Mouse (Mus musculus) frontal cortex, postnatal 25 days (tissue): ENCODE measurements at regions not wholly inside any gene's neighbourhood (a gene's known extent, or its start where the extent isn't known, plus 50 kb on each side); places are given as distances from the start of the nearest gene placed in this dataset.

Experiments used
- DNase-seq, 2 experiments: peaks; one replicate each; pipeline ENCODE4 v3.0.0; 2022; ENCODE audit warnings: low spot score in 2 of 2

DNA sequence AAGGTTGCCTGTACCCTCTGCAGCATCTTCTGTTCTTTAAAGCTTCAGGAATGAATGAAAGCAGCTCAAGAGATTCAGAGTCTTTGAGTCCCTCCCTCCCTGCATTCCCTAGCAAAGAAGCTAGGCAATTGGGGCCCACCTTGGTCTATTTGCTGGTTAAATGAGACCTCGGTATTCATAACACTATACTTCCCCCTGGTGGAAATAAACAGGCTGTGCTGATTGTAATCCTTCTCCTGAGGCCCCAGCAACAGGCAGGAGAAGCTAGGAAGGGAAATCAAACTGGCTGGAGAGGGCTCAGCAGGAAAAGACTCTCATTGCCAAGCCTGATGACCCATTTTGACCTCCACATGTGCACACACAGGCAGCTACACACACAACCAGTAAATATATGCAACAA, 137.1 kb downstream of the Sh3bp4 start:
- no peak for DNase-seq

DNA sequence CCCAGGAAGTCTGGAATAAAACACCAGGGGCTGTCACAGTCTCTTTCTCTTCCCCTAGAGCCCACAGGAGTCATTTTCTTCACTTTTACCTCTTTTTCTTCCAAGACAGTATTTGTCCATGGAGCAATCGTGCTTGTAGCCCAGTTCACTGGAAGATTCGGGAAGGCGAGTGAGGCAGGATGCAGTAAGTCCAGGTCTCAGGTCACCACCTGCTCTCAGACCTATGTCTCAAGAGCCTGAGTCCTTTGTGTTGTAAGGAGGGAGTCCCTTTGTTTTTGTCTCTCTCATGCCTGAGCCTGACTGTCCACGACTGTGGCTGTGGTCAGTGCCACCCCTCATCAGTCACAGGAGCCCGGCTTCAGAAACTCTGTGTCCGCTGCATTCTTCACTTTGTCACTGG, 140.9 kb downstream of the Sh3bp4 start:
- DNase-seq: no peak

DNA sequence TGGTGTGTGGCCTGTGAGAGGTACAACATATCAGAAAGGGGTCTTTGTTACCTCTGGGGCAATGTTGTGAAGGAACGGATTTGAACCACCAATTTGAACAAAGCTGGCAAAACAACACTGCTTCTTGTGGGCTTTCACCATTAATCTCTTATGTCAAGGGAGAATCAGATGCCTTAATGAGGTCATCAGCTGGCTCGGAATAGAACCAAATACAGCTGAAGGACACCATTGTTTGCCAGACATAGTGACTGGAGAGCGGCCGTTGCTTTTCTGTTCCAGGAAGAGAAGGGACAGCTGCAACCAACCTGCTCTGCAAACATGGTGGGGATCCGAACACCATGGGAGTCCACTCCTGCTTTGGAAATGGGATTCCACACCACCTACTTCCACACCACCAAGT, 158.2 kb downstream of the Sh3bp4 start:
- no peak for DNase-seq

DNA sequence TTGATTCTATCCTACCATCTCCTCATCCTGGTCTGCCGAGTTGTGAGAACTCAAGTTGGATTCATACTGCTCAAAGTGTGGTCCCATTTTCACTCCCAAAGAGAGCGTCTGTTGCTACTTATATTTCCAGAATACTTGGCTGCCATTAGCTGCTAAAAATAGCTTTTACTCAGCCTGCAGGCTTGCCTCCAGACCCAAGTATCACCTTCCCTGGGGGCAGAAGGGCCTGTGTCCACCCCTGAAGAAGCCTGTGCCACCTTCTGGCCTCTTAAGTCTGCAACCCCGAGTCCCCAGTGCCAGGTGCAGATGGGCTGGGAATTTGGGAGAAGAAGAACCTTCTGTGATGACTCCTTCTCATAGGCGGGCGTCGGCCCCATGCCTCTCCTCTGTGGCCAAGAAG, 161.5 kb downstream of the Sh3bp4 start:
- DNase-seq: no peak

DNA sequence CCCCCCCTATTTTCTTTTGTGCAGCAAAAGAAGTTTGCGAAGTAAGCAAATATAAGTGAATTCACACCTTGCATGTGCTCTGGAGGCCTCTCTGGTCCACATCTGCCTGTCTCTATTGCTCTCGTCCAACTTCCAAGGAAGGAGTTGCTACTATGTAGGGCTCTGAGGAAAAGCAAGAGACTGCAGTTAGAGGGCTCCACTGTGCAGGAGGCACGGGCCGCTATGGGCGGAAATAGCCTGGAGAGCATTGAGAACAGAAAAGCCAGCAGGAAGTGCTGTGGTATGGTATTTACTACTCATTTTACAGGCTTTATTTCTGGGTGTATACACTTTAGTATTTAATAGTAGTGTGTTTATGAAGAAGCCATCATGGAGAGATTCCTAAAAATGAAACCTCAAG, 162.2 kb downstream of the Sh3bp4 start:
- DNase-seq: no peak

DNA sequence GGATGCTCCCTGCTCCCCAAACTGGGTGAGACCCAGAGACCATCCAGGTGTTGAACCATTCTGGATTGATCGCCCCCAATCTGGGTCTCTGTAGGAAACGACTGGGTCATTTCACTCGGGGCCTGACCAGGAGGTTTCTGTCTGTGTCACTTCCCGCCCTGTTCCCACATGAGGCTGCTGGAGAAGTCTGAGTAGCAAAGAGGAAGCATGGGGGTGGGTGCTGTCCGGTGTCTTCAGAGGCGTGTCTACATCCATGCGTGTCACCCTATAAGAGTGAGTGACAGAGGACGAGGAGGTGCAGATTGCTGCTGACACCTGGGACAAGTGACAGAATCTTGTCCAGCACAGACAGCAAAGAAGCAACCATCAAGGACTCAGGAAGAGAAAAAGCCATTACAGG, 164.7 kb downstream of the Sh3bp4 start:
- DNase-seq: no peak

DNA sequence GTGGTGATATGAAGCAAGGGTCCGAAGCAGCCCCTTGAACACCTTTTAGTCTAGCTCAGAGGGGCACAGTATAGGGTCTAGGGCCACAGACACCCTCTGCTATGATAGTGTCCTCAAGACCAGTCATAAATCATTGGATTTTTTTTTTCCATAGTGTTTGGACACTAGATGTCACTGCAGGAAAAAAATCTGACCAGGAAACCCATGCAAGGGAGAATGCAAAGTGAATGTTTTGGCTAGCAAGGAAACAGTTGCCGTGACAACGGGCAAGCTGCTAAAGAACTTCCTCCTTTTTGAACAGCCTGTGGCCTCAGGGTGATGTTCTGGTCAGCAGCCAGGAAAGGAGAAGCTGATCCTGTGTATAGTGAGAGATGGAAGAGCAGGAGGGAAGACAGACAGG, 165.1 kb downstream of the Sh3bp4 start:
- peak in 1 of 2 experiments; percentile 42 for DNase-seq

DNA sequence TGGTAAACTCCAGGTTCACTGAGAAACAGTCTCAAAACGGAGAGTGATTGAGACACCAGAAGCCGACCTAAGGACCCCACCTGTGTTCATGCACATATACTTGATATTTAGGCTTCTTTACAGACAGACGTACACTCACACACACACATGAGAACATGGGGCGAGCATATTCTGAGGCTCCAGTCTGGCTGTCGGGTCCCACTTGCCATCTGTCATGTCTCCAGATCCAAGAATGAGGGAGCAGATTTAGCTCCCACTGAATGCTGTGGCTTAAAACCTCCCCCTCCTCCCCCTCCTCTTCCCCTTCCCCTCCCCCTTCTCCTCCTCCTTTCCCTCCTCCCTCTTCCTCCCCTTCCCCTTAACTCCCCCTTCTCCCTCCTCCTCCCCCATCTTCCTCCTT, 167.5 kb downstream of the Sh3bp4 start:
- no peak for DNase-seq

DNA sequence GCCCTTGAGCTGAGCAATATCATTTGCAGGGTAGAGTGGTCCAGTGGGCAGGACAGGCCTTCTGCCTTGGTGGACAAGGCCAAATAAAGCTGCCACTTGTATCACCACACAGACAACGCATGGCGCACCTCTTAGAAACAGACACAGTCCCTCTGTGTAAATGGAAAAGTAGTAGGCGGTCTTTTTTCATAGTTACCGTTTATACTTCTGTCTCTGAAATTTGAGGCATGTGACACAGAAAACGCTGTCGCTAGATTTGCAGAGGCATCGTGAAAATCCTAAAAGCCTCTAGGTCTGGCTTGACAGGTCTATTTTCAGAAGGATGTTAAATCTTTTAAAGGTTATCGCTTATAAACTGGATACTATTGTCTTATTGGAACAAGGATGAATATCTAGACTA, 174.4 kb downstream of the Sh3bp4 start:
- DNase-seq: no peak

DNA sequence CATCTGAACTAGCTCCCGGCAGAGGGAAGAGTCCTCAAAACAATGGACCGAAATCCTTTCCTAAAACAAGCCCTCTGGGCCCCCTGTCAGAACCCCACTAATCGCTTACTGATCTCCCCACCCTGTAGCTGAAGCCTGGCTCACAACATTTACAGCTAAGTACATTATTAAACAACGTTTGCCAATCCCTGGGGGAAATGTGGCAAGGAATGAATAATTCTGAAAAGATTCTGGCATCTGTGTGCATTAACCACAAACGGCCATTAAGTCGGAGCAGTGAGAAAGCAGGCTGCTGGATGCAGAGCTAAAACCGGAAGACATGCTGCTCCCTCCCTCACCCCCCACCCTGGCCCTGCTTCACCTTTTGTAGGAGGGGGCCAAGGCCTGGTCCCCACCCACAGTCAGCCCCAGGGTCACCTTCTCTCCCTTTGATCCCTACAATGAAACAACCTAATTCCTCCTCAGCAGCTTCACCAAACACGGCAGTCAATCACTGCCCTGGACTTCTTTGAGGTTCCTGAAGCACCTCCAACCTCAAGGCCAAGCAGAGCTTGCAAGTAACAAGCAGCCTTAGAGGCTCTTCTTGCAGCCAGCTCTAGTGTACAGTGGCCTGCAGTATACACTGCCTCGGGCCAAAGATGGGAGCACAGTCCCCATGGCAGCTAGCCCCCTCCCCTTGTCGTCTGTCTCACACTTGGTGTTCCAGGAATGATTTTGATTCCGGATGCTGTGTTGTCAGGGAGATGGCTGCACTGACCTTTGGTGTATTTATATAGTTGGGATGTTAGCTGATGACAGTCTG, 175.2 kb downstream of the Sh3bp4 start:
- no peak for DNase-seq

DNA sequence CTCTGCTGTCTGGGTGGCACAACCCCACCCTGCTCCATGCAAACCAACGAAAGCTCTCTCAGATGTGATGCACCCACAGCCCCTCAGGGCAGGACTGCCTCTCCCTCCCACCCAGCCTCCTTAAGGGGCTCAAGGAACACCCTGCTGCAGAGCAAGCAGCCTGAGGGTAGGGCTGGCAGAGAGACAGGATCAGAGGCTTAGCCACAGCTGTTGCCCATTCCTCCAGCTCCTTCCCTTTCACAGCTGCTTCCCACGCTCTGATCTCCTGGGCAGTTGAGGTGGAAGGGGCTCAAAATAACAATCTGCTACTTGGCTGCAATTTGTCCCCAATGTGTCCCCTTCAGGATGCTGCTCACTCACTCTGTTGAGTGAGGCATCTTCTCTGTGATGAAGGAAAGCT, 181.5 kb downstream of the Sh3bp4 start:
- DNase-seq: no peak

DNA sequence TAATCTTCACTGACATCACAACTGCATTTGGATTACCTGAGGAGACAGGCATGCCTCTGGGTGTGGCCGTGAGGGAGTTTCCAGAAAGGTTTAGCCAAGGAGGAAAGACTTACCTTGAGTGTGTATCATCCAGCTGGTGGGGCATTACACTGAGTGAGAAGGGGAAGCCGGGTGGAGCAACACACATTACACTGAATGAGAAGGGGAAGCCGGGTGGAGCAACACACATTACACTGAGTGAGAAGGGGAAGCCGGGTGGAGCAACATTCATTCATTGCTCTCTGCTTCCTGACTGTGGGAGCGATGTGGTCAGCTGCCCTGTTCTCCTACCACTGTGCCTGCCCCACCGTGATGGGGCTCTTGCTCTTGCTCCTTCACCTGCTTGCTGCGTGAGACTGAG, 182.3 kb downstream of the Sh3bp4 start:
- DNase-seq: no peak

DNA sequence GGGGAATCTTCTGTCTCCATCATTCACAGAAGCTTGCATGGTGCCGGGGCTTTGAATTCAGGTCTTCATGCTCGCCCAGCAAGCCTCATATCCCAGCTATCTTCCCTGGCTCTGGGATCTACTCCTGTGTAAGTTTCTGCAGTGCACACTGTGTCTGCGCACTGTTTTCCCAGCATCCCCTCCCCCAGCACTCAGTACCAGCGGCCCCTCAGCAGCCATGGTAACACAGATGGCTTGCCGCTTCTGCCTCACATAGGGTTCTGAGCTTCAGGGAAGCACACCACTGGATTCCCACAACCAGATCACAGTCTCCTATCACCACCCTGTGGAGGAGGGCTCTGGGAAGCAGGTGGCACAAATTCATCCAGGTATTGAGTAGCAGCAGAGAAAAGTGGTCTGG, 187.7 kb downstream of the Sh3bp4 start:
- no peak for DNase-seq

DNA sequence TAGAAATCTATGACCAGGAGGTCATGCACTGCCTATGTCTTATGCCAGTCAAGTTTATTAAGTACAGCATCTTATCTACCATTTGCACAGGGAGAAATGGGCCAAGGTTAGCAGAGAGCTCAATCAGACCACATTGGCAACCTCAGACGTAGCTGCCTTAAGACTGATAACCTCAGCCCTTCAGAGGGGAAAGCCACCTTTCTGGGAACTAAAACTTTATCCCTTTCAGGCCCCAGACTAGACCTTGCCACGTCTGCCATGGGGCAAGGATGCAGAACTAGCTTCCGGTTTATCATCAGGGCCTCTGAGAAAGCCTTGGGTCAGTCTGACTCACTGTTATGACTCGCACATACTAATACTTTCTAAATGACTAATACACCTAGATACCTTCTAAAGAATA, 188.8 kb upstream of the Agap1 start:
- no peak for DNase-seq

DNA sequence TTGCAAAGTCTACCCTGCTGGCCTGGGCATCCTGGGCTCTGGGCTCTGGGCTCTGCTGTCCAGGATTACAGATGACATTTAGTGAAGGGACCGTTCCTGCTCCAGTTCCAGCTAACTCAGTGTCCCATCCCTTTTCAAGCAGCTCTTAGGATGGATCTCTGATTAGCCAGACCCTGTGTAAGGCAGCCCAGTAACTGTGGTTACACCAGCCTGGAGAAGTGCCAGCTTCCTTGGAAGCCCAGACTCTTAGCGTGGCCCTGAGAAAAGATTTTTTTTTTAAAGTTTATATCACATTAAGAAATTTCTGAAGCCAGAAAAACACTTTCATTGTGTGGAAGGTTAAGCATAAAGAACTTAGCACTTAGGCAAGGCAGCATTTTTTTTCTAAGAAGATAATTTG, 185.8 kb upstream of the Agap1 start:
- DNase-seq: no peak

DNA sequence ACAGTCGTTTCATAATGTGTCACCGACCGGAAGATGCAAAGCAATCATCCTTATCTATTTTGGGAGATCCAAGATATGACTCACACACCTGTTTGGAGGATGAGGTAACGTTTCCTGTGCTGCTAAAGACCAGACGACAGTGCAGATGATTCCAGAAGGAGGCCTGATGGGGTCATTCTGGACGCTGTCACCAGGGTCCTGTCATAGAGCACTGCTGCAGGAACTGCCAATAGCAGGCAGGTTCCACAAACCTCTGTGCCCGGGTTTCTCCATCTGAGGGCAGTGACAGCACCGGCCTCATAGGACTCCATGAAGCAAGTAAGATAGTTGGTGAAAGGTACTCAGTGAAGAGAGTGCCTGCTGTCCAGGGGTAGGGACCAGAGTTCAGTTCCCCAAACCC, 182.9 kb upstream of the Agap1 start:
- DNase-seq: no peak

DNA sequence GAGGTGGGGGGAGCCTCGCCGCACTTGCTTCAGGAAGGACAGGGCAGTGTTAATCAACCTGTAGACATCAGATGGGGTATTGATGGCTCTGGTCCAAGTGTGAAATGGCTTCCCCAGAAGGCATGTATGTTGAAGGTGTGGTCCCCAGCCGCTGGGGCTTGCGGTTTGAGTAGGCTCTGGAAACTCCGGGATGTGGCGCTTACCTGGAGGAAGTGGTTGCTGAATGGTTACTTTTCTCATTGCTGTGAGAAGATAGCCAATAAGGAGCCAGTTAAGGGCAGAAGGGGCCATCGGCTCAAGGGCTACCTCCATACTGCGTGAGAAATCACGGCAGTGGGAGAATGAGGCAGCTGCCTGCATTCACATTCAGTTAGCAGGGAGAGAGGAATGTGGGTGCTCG, 181.6 kb upstream of the Agap1 start:
- DNase-seq: no peak

DNA sequence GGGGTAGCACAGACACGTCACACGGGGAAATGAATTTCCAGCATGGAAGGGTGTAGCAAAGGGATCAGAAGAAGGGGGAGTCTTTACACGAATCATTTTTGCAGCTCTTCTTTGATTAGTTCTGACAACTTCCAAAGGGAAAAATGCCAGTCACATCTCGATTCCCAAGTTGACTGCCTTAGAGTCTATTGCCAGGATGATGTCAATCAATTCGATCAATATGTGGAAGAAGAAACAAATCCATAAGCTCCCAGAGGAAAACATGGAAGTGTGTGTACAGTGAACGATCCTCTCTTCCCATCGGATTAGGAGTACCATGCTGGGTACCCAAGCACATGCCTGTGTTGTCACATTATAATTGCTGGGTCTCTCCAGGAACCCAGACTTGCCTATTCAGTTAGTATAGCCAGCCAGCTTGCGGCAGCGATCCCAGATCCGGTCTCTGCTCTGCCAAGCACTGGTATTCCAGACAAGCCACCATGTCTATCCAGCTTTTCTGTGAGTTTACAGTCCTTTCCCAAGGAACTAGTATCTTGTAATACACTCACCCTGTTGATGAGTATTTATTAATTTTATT, 180.7 kb upstream of the Agap1 start:
- no peak for DNase-seq

DNA sequence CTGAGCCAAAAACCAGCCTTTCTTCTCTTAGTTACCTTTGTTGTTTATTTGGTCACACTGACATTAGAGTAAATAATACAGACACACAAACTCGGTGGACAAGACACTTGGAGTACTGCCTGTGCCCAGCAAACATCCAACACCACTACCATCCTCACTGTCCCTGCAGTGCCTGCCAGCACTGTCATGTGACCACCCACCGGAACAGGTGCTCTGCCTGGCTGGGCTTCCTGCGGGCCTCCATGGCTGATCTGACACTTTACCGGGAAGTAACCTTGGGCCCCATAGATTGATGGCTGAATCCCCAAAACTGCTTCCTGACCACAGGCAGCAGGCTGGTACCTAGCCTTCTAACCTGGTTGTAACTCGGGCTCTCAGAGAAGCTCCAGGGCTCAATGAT, 175.2 kb upstream of the Agap1 start:
- no peak for DNase-seq

DNA sequence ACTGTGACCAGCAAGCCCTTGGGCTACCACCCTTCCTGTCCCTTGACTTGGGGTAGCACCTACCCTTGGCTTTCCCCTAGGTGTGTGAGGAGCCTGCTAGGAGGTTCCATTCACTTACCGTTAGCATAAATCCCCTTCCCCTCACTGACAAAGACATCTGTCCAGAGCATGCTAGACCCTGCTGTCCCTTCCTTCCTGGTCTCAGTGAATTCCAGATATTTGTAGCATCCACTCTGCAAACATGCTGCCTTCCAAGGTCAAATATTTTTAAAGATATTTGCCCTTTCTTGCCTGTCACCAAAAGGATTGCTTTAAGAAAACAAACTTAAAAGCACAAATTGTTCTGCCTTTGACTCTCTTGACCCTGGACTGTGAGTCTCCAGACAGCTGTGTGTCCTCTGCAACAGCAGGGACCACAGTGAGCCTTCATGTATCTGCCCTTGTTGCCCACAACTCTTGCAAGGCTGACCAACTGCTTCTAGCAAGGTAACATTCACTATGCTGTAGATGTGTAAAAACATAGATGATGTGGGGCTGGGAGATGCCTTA, 173.4 kb upstream of the Agap1 start:
- no peak for DNase-seq

DNA sequence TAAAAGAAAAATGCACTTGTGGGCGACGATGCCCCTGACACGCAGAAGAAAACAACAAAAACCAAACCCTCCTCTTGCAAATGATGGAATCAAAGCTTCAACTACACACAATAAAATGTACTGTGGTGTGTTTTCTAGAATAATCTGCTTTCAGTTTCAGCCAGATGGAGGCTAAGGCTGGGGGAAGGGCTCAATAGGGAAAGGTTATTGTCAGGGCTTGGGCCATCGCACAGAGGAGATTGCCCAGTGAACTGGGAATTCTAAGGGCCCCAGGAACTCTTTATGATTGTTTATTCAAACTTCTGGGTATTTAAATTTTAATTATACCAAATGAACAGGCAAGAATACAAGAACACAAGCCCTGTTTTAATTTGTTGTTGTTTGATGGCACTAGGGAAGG, 169.6 kb upstream of the Agap1 start:
- no peak for DNase-seq

DNA sequence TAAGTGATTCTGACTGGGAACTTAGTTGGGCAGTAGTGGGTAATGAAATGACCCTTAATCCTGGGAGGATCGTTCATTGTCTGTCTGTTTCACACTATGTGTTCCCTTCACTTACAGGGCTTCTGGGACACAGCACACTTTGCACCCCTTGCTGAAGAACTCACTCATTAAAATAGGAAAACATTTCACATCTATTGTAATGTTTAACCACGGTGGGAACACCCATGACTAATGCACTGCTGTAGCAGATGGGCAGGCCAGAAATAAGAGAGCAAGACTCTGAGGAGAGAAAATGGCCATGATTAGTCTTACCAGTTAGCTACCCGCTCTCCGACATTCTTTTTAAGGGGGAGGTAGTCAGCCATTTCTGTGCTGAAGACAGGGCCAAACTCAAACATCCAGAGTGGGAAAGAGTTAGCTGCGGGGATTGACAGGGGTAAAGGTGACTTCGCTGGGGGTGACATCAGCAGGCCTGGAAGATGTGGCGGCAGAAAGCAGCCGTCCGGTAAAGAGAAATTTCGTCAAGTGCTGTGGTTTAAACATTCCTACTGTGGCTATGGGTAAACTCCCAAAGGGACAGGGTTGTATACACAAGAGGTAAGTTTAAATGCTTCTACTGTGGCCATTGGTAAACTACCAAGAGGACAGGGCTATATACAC, 167.3 kb upstream of the Agap1 start:
- DNase-seq: no peak

DNA sequence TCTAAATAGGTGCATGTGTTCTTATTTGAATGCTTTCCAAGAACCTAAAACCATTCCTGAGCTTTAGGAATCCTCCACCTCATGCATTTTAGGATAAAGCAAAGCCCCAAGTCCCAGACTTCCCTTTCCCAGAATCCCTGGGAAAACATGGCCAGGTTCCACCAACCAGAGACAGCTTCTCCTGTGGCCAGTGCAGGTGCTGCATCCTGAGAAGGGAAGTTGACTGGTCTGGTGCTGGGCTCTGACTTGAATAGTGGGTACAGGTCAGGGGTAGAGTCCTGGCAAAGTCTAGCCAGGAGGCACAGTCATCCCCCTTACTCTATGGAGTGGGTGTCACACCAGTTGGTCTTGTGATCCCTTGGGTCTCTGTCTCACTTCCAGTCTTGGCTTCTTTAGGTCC, 166.6 kb upstream of the Agap1 start:
- no peak for DNase-seq
